Mouse (Mus musculus): ENCODE measurements around the gene Cdyl2.

DNA sequence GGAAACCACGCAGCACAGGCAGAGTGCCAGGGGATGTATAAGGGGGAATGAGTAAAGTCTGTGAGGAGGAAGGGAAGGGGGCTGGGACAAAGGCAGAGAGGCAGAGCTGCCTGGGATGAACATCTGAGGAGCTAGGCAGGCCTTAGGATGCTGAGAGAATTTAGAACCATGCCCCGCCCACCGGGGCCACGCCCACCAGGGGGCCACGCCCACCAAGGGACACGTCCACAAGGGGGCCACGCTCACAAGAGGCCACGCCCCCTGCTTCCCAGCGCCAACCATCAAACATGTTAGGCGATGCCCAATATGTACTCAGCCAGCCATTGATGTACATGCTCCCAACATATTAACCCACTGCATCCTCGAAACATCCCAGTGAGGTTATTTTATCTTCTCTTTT is 102.7 kb downstream of the Cdyl2 start:
- TF ChIP-seq CTCF (IDR thresholded peaks at IDR 0.05 in 2 of 3, conservative IDR thresholded peaks at IDR 0.05 in 1 of 3; ENCODE audit: control insufficient read depth in 1 of 3, insufficient read depth in 1 of 3, low read depth in 2 of 3, low read length in 3 of 3, poor library complexity in 1 of 3, severe bottlenecking in 1 of 3) = no peak
- TF ChIP-seq MEF2A (IDR thresholded peaks at IDR 0.05; ENCODE audit: extremely low read depth, insufficient replicate concordance, low read depth, low read length, poor library complexity, severe bottlenecking) = no peak
- TF ChIP-seq TCF12 (IDR thresholded peaks at IDR 0.05; ENCODE audit: low read depth, low read length) = no peak
- TF ChIP-seq POLR2A (IDR thresholded peaks at IDR 0.05; ENCODE audit: control insufficient read depth in 1 of 2, insufficient read depth in 1 of 2, low read depth in 1 of 2, low read length in 2 of 2, poor library complexity in 1 of 2) = no peak
- no peak for TF ChIP-seq ETS1 (IDR thresholded peaks at IDR 0.05; ENCODE audit: low read depth, low read length)
- no peak for TF ChIP-seq USF2 (IDR thresholded peaks at IDR 0.05; ENCODE audit: borderline replicate concordance in 1 of 2, insufficient read depth in 1 of 2, low read depth in 1 of 2, low read length in 2 of 2)
- TF ChIP-seq MAX (IDR thresholded peaks at IDR 0.05; ENCODE audit: low read length) = no peak

Data from MEL (cell line).